21 mouse cellular contexts compared by ENCODE assay signal in the genomic region with DNA sequence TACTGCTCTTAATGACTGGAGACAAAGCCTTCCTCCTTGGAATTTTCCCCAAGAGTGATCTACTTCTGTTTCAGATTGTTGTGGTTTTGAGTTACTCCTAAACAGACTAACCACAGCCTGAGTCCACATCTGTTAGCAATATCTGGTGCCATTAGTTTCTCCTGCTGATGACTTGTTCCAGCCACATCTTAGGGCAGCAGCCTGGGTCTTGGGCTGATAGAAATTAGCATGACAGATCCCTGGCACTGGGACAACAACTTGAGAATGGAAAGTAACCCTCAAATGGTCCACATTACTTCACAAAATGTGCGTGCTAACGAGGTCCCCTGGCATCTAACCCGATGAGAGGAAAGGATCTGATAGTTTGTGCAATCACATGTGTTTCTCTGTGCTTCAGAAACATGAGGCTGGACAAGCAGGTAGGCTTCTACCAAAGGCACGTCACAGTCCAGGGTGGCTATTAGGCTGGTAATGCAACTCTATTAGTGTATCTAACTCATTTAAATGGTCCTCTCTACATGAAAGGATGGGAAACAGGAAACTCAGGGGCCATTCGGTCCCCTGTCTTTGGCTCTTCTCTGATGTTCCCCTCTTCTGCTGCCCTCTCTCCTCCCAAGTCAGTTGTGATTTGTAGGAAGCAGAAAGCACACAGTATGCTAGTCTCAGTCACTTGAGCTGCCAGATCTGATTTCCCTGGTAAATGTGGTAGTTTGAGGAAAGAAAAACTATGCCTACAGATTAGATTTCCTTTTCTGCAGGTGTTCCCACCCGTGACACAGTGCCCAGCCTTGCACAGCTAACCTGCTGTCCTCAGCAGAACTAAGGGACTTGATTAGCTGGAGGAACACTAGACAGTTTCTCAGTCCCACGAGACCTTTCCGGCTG.
DNase-seq lines count a peak whose midpoint lies in the region; ATAC-seq lines count a peak whose summit lies in the region.
"Had no signal": no experiment of that assay in that cellular context is flagged by ENCODE, and none has a peak within 500 bp of the region (broad histone marks: within the 10 kb centered on the region; RNA-seq: fewer than 3 reads in every experiment).

No protein-coding gene starts in this region.

- no peak for DNase-seq in kidney, postnatal 36 days
- DNase-seq in embryo, embryonic 11 days: peak; percentile 27
- peak; percentile 57 for DNase-seq in forelimb bud, embryonic 11.5 days (ENCODE audit: low read depth, low spot score)
- no peak for DNase-seq in cerebellum, adult 9-11 months
- no peak for DNase-seq in layer of hippocampus, postnatal 14 days (ENCODE audit: low spot score in 2 of 2)
- DNase-seq: B cell, adult 2 months; cerebellum, adult 8-10 months; forebrain, postnatal 0 days; heart, postnatal 36 days; kidney, postnatal 25 days; layer of hippocampus, postnatal 36 days; thymus, adult 2 months had no signal

- no peak overlapping the region for H3K27ac ChIP-seq in kidney, embryonic 15.5 days
- peak overlapping the region; percentile 14; the same call in 1 of the 2 replicates for H3K27ac ChIP-seq in limb, embryonic 15.5 days
- H3K27ac ChIP-seq: heart, embryonic 13.5 days; hindbrain, embryonic 14.5 days; liver, embryonic 14.5 days; lung, embryonic 15.5 days; macrophage had no signal

- no peak overlapping the region for H3K4me2 ChIP-seq in kidney, embryonic 15.5 days
- no peak overlapping the region for H3K4me2 ChIP-seq in limb, embryonic 15.5 days
- H3K4me2 ChIP-seq: heart, embryonic 13.5 days; hindbrain, embryonic 14.5 days; lung, embryonic 15.5 days; midbrain, embryonic 11.5 days had no signal

- no peaks in the 10 kb centered on the region for H3K4me1 ChIP-seq in kidney, embryonic 15.5 days
- H3K4me1 ChIP-seq in limb, embryonic 15.5 days: peaks cover 4% of the 10 kb centered on the region; the same call in 1 of the 2 replicates
- H3K4me1 ChIP-seq: heart, embryonic 13.5 days; lung, embryonic 15.5 days had no signal

- WGBS in kidney, embryonic 15.5 days: 51% methylated on average over 8 of the region's 8 CpGs
- 35% methylated on average over 8 of the region's 8 CpGs for WGBS in limb, embryonic 15.5 days

- H3K27me3 ChIP-seq in kidney, embryonic 15.5 days: no peaks in the 10 kb centered on the region
- no peaks in the 10 kb centered on the region for H3K27me3 ChIP-seq in limb, embryonic 15.5 days
- H3K27me3 ChIP-seq: heart, embryonic 13.5 days; lung, embryonic 15.5 days had no signal

- no peak overlapping the region for H3K9ac ChIP-seq in kidney, embryonic 15.5 days
- H3K9ac ChIP-seq in limb, embryonic 15.5 days: no peak overlapping the region
- H3K9ac ChIP-seq: forebrain, postnatal 0 days; heart, embryonic 13.5 days; hindbrain, embryonic 14.5 days; liver, embryonic 14.5 days; lung, embryonic 15.5 days had no signal

- ATAC-seq in kidney, embryonic 15.5 days (replicated peaks; ENCODE audit: low FRiP score): peak; percentile 83
- ATAC-seq in limb, embryonic 15.5 days (ENCODE audit: insufficient number of reproducible peaks, low FRiP score, low TSS enrichment, low read depth): 0 out of 2 replicates have a peak, but pooled peaks have one; percentile 44
- ATAC-seq: forebrain, postnatal 0 days; intestine, embryonic 16.5 days had no signal

- H3K4me3 ChIP-seq in kidney, embryonic 15.5 days (replicated peaks): no peak overlapping the region
- no peak overlapping the region for H3K4me3 ChIP-seq in limb, embryonic 15.5 days
- H3K4me3 ChIP-seq: heart, embryonic 13.5 days; lung, embryonic 15.5 days had no signal

- no peaks in the 10 kb centered on the region for H3K9me3 ChIP-seq in kidney, embryonic 15.5 days (replicated peaks)
- no peaks in the 10 kb centered on the region for H3K9me3 ChIP-seq in limb, embryonic 15.5 days
- H3K9me3 ChIP-seq: heart, embryonic 13.5 days; lung, embryonic 15.5 days had no signal

- H3K36me3 ChIP-seq in kidney, embryonic 15.5 days: no peaks in the 10 kb centered on the region
- no peaks in the 10 kb centered on the region for H3K36me3 ChIP-seq in limb, embryonic 15.5 days
- H3K36me3 ChIP-seq: heart, embryonic 13.5 days; lung, embryonic 15.5 days had no signal

Comparison
In these comparisons a context has a peak if more than half of its experiments do, and no peak if none do; other contexts are left out.
1. DNase-seq: peak in embryo, embryonic 11 days (single experiment) and forelimb bud, embryonic 11.5 days (single experiment); none in kidney, postnatal 36 days (0 of 2), cerebellum, adult 9-11 months (single experiment) and layer of hippocampus, postnatal 14 days (0 of 2).